Mouse (Mus musculus) fibroblast of lung, adult 2 months (primary cell): ENCODE results near the gene Gm16427.
"Not testable (repeated sequence)": the region's sequence is repeated elsewhere in the genome, so short reads cannot be mapped to it uniquely, and the experiment has no call there.

Experiments used
- DNase-seq: peaks from one replicate; pipeline ENCODE4 v3.0.0-alpha.2; 2011; ENCODE audit warnings: low read depth

Gene Gm16427

DNA sequence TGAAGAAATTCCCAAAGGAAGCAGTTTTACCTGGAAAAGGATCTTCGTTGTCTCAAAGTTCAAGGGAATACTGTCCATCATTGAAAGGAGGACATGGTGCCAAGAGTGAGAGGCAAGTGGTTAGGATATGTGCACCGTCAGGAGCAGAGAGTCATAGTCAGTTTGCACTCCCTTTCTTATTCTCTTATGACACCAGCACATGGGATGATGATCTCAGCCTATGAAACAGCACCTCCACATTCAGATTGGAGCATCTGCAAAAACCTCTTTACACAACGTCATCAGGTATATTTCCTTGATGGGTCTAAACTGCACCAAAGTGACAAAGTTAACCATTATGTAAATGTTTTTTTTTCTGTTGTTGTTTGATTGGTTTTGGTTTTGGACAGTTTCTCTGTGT is at the start of gene Gm16427:
Gene Gm16427, minus strand, starts transcription at position 101 of the 400 bp plus-strand sequence.
- not testable (repeated sequence) for DNase-seq
